Mouse (Mus musculus): ENCODE measurements around the gene Psma1. TPM values are rescaled to one million over a fixed set of nuclear protein-coding genes. Genes with fewer than 3 reads are reported as not detected.

Psma1 gene
- polyA plus RNA-seq, 1 experiment from 2014 or later = 212 TPM

GRCm38 (mm10) chr7:114233980-114234379 is 41.9 kb downstream of the Psma1 start:
- Histone ChIP-seq H3K27me3 (replicated peaks; ENCODE audit: control insufficient read depth, insufficient read depth, low read length) (no peaks in the 10 kb centered on the region), H3K9me3 (ENCODE audit: control insufficient read depth) (no peaks in the 10 kb centered on the region), H3K4me3 (ENCODE audit: low read depth, low read length) (no peak overlapping the region), H3K4me1 (replicated peaks; ENCODE audit: control insufficient read depth, insufficient read depth, low read length) (no peaks in the 10 kb centered on the region), H3K36me3 (ENCODE audit: control insufficient read depth, insufficient read depth) (peaks cover 63% of the 10 kb centered on the region), H3K27ac (ENCODE audit: low read depth, low read length) (no peak overlapping the region), H3K9ac (ENCODE audit: low read depth, low read length) (no peak overlapping the region), H3K4me2 (replicated peaks; ENCODE audit: low read depth) (no peak overlapping the region)
- no peak for ATAC-seq
- WGBS = 74% methylated on average over 7 of the region's 7 CpGs
- no peak for TF ChIP-seq CTCF (IDR thresholded peaks at IDR 0.05; ENCODE audit: low read depth)

- Histone ChIP-seq H3K4me2 (replicated peaks; ENCODE audit: low read depth) (no peak overlapping the region), H3K9ac (ENCODE audit: low read depth, low read length) (no peak overlapping the region), H3K27ac (ENCODE audit: low read depth, low read length) (no peak overlapping the region), H3K27me3 (replicated peaks; ENCODE audit: control insufficient read depth, insufficient read depth, low read length) (no peaks in the 10 kb centered on the region), H3K9me3 (ENCODE audit: control insufficient read depth) (no peaks in the 10 kb centered on the region), H3K4me1 (replicated peaks; ENCODE audit: control insufficient read depth, insufficient read depth, low read length) (no peaks in the 10 kb centered on the region), H3K36me3 (ENCODE audit: control insufficient read depth, insufficient read depth) (peaks cover 64% of the 10 kb centered on the region), H3K4me3 (ENCODE audit: low read depth, low read length) (no peak overlapping the region)
- peak; percentile 27; the same call in 1 of the 2 replicates for TF ChIP-seq CTCF (IDR thresholded peaks at IDR 0.05; ENCODE audit: low read depth)
- no peak for ATAC-seq
- WGBS = 88% methylated on average over 7 of the region's 7 CpGs
These were observed 42.9 kb downstream of the Psma1 start for GRCm38 (mm10) chr7:114232982-114233381.

DNA sequence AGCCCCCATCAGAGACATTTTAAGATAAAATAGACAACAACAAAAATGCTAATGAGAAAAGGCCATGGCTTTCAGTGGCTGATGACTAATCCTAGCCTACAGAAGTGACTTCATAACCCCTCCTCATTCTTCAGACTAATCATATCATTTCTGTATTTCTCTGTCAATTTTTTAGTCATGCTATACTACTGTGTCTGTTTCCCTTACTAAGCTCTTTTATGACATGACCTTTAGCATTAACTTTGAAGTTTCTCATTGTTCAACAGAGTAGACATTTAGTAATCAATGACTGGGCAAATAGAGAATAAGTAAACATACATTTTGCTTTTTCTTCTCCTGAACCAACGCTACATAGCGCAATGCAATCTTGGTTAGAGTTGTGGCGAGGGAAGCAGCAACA is 44.1 kb downstream of the Psma1 start:
- Histone ChIP-seq H3K27ac (ENCODE audit: low read depth, low read length) (no peak overlapping the region), H3K9me3 (ENCODE audit: control insufficient read depth) (no peaks in the 10 kb centered on the region), H3K4me2 (replicated peaks; ENCODE audit: low read depth) (no peak overlapping the region), H3K4me3 (ENCODE audit: low read depth, low read length) (no peak overlapping the region), H3K36me3 (ENCODE audit: control insufficient read depth, insufficient read depth) (peaks cover 61% of the 10 kb centered on the region), H3K9ac (ENCODE audit: low read depth, low read length) (no peak overlapping the region), H3K27me3 (replicated peaks; ENCODE audit: control insufficient read depth, insufficient read depth, low read length) (no peaks in the 10 kb centered on the region), H3K4me1 (replicated peaks; ENCODE audit: control insufficient read depth, insufficient read depth, low read length) (no peaks in the 10 kb centered on the region)
- TF ChIP-seq CTCF (IDR thresholded peaks at IDR 0.05; ENCODE audit: low read depth) = no peak
- 39% methylated on average over 3 of the region's 3 CpGs for WGBS
- ATAC-seq = peak; percentile 82

DNA sequence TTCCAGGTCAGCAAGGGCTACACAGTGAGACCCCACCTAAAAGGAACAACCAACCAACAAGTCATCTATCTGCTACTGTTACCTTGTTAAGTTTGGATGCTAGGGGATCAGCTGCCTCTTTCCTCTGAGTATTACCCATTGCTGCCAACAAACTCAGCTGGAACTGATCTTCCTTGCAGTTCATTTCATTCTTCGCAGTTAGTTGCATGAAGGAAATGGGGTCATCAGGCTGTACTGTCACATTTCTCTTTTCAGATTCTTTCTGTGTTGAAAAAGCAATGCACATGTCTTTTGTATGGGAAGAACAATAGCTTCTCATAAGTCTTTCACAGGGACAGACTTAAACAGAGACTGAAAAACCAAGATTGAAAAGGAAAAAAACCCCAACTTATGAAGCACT is 49.4 kb downstream of the Psma1 start:
- Histone ChIP-seq H3K4me2 (replicated peaks; ENCODE audit: low read depth) (no peak overlapping the region), H3K27ac (ENCODE audit: low read depth, low read length) (no peak overlapping the region), H3K9ac (ENCODE audit: low read depth, low read length) (no peak overlapping the region), H3K27me3 (replicated peaks; ENCODE audit: control insufficient read depth, insufficient read depth, low read length) (no peaks in the 10 kb centered on the region), H3K4me1 (replicated peaks; ENCODE audit: control insufficient read depth, insufficient read depth, low read length) (no peaks in the 10 kb centered on the region), H3K36me3 (ENCODE audit: control insufficient read depth, insufficient read depth) (peaks cover 59% of the 10 kb centered on the region), H3K4me3 (ENCODE audit: low read depth, low read length) (no peak overlapping the region), H3K9me3 (ENCODE audit: control insufficient read depth) (no peaks in the 10 kb centered on the region)
- 98% methylated on average over 1 of the region's 1 CpGs for WGBS
- TF ChIP-seq CTCF (IDR thresholded peaks at IDR 0.05; ENCODE audit: low read depth) = no peak
- no peak for ATAC-seq

DNA sequence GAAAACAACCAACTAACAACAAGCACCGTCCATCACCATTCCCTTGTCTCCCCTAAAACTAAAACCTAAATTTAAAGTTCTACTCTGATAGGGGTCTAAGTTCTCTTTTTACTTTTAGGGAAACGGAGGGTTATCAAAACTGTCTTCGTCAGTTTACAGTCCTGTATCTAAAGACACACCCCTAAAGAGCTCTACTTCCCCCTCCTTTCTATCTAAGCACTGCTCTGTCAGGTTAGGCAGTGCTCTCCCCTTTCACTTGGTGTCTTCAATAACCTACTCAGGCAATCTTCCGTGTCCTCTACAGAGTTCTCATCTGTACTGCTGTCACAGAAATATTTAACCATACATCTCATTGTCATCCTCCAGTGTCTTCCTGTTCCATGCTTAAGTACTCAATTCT is 55.5 kb downstream of the Psma1 start:
- 83% methylated on average over 4 of the region's 4 CpGs for WGBS
- peaks cover 57% of the 10 kb centered on the region for H3K36me3 ChIP-seq (ENCODE audit: control insufficient read depth, insufficient read depth)
- H3K9me3 ChIP-seq (ENCODE audit: control insufficient read depth) = no peaks in the 10 kb centered on the region
- no peak overlapping the region for H3K27ac ChIP-seq (ENCODE audit: low read depth, low read length)
- H3K27me3 ChIP-seq (replicated peaks; ENCODE audit: control insufficient read depth, insufficient read depth, low read length) = no peaks in the 10 kb centered on the region
- ATAC-seq = no peak
- H3K4me2 ChIP-seq (replicated peaks; ENCODE audit: low read depth) = no peak overlapping the region
- no peak for TF ChIP-seq CTCF (IDR thresholded peaks at IDR 0.05; ENCODE audit: low read depth)
- H3K4me3 ChIP-seq (ENCODE audit: low read depth, low read length) = no peak overlapping the region
- H3K4me1 ChIP-seq (replicated peaks; ENCODE audit: control insufficient read depth, insufficient read depth, low read length) = no peaks in the 10 kb centered on the region
- H3K9ac ChIP-seq (ENCODE audit: low read depth, low read length) = no peak overlapping the region

GRCm38 (mm10) chr7:114216908-114217307 is 59.0 kb downstream of the Psma1 start:
- H3K4me1 ChIP-seq (replicated peaks; ENCODE audit: control insufficient read depth, insufficient read depth, low read length) = no peaks in the 10 kb centered on the region
- H3K4me3 ChIP-seq (ENCODE audit: low read depth, low read length) = no peak overlapping the region
- no peaks in the 10 kb centered on the region for H3K9me3 ChIP-seq (ENCODE audit: control insufficient read depth)
- 87% methylated on average over 2 of the region's 2 CpGs for WGBS
- no peak for TF ChIP-seq CTCF (IDR thresholded peaks at IDR 0.05; ENCODE audit: low read depth)
- peaks cover 65% of the 10 kb centered on the region for H3K36me3 ChIP-seq (ENCODE audit: control insufficient read depth, insufficient read depth)
- no peak for ATAC-seq
- no peak overlapping the region for H3K4me2 ChIP-seq (replicated peaks; ENCODE audit: low read depth)
- H3K27ac ChIP-seq (ENCODE audit: low read depth, low read length) = no peak overlapping the region
- no peaks in the 10 kb centered on the region for H3K27me3 ChIP-seq (replicated peaks; ENCODE audit: control insufficient read depth, insufficient read depth, low read length)
- H3K9ac ChIP-seq (ENCODE audit: low read depth, low read length) = no peak overlapping the region

Other genes with a start within 250 kb of the Psma1 start
- gene Rras2, start 158.3 kb downstream of the Psma1 start, polyA plus RNA-seq (2015; fragmentation: Nextera tagmentation; extraction: Ambion mirVana) = 24.3 and 24.5 TPM in 2 replicates
- gene Copb1, start 21.4 kb downstream of the Psma1 start, polyA plus RNA-seq (2015; fragmentation: Nextera tagmentation; extraction: Ambion mirVana) = 137 and 140 TPM in 2 replicates
- gene Pde3b, start 139.2 kb upstream of the Psma1 start, polyA plus RNA-seq (2015; fragmentation: Nextera tagmentation; extraction: Ambion mirVana) = 1.7 and 2.1 TPM in 2 replicates